Mouse (Mus musculus) kidney, postnatal 0 days (tissue): ENCODE data around the gene Mbtps1. TPM values are rescaled to one million over a fixed set of nuclear protein-coding genes. Genes with fewer than 3 reads are reported as not detected.
A peak's percentile ranks its signal among the peaks of the same experiment; 100 is the strongest.

Experiments
- ATAC-seq: fragments of 200-750 bp; cut with Nextera tagmentation; replicated peaks from 2 replicates; pipeline ENCODE4 v1.8.0; 2017; ENCODE audit warnings: low read depth, moderate number of reproducible peaks, moderate TSS enrichment, moderate library complexity; ENCODE audit not compliant: low FRiP score
- DNase-seq: peaks from one replicate; pipeline ENCODE4 v3.0.0-alpha.2; 2016; ENCODE audit warnings: low spot score
- H3K27ac ChIP-seq: fragments of 300-500 bp; sonication (generic); 2 replicates; pipeline ENCODE4 v1.5.1; 2014; ENCODE audit warnings: mild to moderate bottlenecking
- H3K27me3 ChIP-seq: fragments of 300-500 bp; sonication (generic); 2 replicates; pipeline ENCODE4 v1.6.1; 2014; ENCODE audit warnings: low read length, mixed read lengths; ENCODE audit not compliant: insufficient read depth
- H3K36me3 ChIP-seq: fragments of 300-500 bp; sonication (generic); 2 replicates; pipeline ENCODE4 v1.6.1; 2014; ENCODE audit warnings: low read length, mixed read lengths; ENCODE audit not compliant: insufficient read depth
- H3K4me1 ChIP-seq: fragments of 300-500 bp; sonication (generic); replicated peaks from 2 replicates; pipeline ENCODE4 v1.6.1; 2014; ENCODE audit warnings: antibody characterized with exemption, low read length, mixed read lengths; ENCODE audit not compliant: insufficient read depth
- H3K4me2 ChIP-seq: fragments of 300-500 bp; sonication (generic); 2 replicates; pipeline ENCODE4 v1.6.1; 2014; ENCODE audit warnings: mild to moderate bottlenecking, low read length, moderate library complexity, mixed read lengths
- H3K4me3 ChIP-seq: fragments of 300-500 bp; sonication (generic); replicated peaks from 2 replicates; pipeline ENCODE4 v1.5.1; 2014; ENCODE audit warnings: low read depth, low read length
- H3K9ac ChIP-seq: fragments of 300-500 bp; sonication (generic); 2 replicates; pipeline ENCODE4 v1.6.1; 2014; ENCODE audit warnings: low read depth, low read length
- H3K9me3 ChIP-seq: fragments of 300-500 bp; sonication (generic); replicated peaks from 2 replicates; pipeline ENCODE4 v1.6.1; 2016; ENCODE audit warnings: low read length, inconsistent platforms, mixed read lengths
- CTCF ChIP-seq: IDR thresholded peaks from 2 replicates; pipeline ENCODE4 v1.5.1; 2016; ENCODE audit warnings: antibody characterized with exemption, low read depth, mild to moderate bottlenecking, moderate library complexity
- WGBS: fragments of 180-500 bp; shearing (Covaris S2); extraction: QIAGEN DNeasy Blood & Tissue Kit; methylation state at CpG from one replicate; pipeline ENCODE4 v1.1.7; 2014; 5-methylcytosine and 5-hydroxymethylcytosine counted together
- polyA plus RNA-seq: library from polyadenylated mRNA; unstranded; fragments of >200 nt; fragmentation: Nextera tagmentation; extraction: Ambion mirVana; gene quantifications from 2 replicates; pipeline ENCODE4 v1.2.1, GENCODE M21; 2015

Gene Mbtps1
- 78.4 and 86.9 TPM in 2 replicates for polyA plus RNA-seq

DNA sequence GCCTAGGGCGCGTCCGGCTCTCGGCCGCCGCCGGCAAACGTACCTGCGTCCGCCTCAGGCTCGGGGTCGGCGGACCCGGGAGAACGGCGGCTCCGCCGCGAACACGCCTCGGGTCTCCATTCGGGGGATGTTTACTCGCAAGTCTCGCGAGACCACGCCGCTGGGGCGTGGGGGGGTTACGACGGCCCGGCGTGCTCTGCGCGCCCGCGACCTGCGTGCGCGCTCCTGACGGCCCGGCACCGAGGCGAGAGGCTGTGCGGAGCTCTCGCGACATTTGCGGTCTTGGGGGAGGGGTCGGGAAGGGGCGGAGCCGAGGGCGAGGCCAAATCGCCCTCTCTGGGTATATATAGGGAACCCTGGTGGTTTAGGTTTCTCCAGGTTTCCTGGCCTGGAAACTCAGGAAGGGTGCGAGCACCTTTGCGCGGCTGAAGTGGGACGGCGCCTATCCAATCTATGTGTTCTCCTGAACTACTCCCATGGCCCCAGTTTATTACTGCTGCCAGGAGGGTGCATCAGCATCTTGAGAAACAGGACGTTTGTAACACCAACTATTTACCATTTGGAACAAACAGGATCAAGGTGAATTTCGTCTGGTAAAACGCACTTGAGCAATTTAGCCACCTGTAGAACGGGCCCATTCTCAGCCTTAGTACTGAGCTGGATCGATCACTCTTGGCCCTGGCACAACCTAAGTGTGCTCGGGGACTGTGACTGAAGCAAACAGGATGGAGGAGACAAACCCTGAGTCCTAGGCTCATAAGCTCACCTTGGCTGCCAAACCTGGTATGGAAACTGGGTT lies at the start of gene Mbtps1:
Mbtps1 (minus strand) TSS at position 133 of the 799 bp plus-strand sequence.
- no peaks in the 10 kb centered on the region for H3K27me3 ChIP-seq
- WGBS = 5% methylated on average over 60 of the region's 63 CpGs
- peaks cover 3% of the 10 kb centered on the region; the same call in 1 of the 2 replicates for H3K4me1 ChIP-seq
- peak; percentile 17; the same call in 1 of the 2 replicates for TF ChIP-seq CTCF
- peak within 1 kb of the TSS; percentile 87 for H3K9ac ChIP-seq
- H3K36me3 ChIP-seq = peaks cover 14% of the 10 kb centered on the region; the same call in 1 of the 2 replicates
- peak within 1 kb of the TSS; percentile 75 for H3K4me3 ChIP-seq
- DNase-seq (peak; percentile 95), ATAC-seq (peak; percentile 97)
- H3K4me2 ChIP-seq = peak within 1 kb of the TSS; percentile 76
- no peaks in the 10 kb centered on the region for H3K9me3 ChIP-seq
- H3K27ac ChIP-seq = peak within 1 kb of the TSS; percentile 93

DNA sequence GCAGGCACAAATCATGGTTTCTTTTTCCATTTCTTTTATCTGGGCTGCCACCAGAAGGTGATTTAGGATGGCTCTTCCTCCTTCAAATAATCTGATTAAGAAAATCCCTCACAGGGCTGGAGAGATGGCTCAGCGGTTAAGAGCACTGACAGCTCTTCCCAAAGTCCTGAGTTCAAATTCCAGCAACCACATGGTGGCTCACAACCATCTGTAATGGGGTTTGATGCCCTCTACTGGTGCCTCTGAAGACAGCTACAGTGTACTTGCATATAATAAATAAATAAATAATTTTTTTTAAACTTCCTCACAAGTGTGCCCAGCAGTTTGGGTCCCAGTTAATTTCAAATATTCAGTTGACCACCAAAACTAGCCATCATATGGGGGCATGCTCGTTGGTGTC lies 47.7 kb upstream of the Mbtps1 start:
- Histone ChIP-seq H3K9me3 (no peaks in the 10 kb centered on the region), H3K4me3 (no peak overlapping the region), H3K36me3 (peaks cover 11% of the 10 kb centered on the region), H3K27me3 (no peaks in the 10 kb centered on the region), H3K9ac (no peak overlapping the region), H3K27ac (no peak overlapping the region), H3K4me1 (0 out of 2 replicates have a peak, but pooled peaks cover 5% of the 10 kb centered on the region), H3K4me2 (no peak overlapping the region)
- 78% methylated on average over 2 of the region's 2 CpGs for WGBS
- ATAC-seq (no peak), DNase-seq (peak; percentile 38)
- peak; percentile 58 for TF ChIP-seq CTCF

DNA sequence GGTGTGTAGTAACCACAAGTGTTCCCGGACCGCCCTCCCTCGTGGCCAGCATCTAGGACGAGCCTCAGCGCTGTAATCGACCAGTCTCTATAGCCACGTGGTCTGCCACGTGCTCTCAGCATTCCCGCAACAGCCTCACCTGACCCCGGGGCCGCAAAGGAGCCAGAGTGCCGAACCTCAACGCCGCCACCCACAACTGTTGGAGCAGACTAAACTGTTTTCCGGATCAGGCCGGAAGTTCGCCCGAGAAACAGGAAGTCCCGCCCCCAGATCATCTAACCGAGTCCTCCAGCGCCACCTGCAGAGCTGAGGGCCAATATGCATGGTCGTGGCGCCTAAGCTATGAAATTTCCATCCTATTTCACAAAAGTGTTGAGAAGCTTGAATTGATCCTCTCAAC lies 46.5 kb upstream of the Mbtps1 start, which contains the start of gene Taf1c:
Taf1c (minus strand) TSS at position 227 of the 400 bp plus-strand sequence.
- TF ChIP-seq CTCF = peak; percentile 87
- WGBS = 0% methylated on average over 23 of the region's 23 CpGs
- peak within 1 kb of the TSS; percentile 50 for H3K9ac ChIP-seq
- H3K4me2 ChIP-seq = peak within 1 kb of the TSS; percentile 62
- peak within 1 kb of the TSS; percentile 41 for H3K4me3 ChIP-seq
- DNase-seq (peak; percentile 95), ATAC-seq (peak; percentile 83)
- no peaks in the 10 kb centered on the region for H3K27me3 ChIP-seq
- H3K36me3 ChIP-seq = peaks cover 21% of the 10 kb centered on the region
- no peaks in the 10 kb centered on the region for H3K9me3 ChIP-seq
- 0 out of 2 replicates have a peak, but pooled peaks cover 5% of the 10 kb centered on the region for H3K4me1 ChIP-seq
- H3K27ac ChIP-seq = no peak within 1 kb of the TSS

DNA sequence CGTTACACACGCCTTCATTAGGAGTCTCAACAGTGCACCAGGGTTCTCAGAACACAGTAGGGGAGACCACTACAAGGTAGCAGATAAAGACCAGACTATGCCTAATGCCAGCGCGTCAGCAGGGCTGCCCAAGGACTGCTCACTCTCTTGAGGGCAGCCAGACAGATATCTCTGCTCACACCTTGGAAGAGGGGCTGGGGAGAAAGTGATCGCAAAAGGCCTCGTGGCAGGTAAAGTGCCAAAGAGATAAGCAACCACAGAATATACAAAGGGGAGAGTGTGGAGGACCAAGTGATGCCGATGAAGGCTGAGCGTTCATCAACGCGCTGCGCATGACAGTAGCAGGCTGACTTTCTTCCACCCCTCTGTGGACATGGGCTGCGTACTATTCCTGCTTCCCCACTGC lies 45.9 kb upstream of the Mbtps1 start:
- WGBS = 44% methylated on average over 12 of the region's 12 CpGs

DNA sequence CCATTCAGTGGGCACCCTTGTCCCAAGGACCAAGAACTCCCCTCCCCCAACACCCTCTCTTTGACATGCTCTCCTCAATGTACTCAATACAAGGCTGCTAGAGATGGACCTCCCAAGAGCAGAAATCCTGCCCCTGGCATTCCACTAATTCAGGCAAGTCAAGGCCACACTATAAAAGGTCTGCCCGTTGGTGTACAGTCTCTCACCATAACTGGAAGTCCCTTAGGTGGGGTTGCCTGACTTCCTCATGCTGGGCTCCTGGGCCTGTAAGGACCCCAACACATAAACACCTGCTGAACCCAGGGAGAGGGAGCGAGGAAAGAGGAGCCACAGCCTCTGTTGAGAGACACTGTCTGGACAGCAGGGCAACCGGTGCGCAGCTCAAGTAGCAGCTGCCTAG lies 45.2 kb upstream of the Mbtps1 start:
- 93% methylated on average over 4 of the region's 4 CpGs for WGBS
- no peak for ATAC-seq

More for the DNA sequence above, 45.9 kb upstream of the Mbtps1 start:
- Histone ChIP-seq H3K27me3 (no peaks in the 10 kb centered on the region), H3K4me3 (peak overlapping the region; percentile 41), H3K4me2 (peak overlapping the region; percentile 62), H3K9me3 (no peaks in the 10 kb centered on the region), H3K36me3 (peaks cover 24% of the 10 kb centered on the region), H3K9ac (peak overlapping the region; percentile 50), H3K4me1 (0 out of 2 replicates have a peak, but pooled peaks cover 5% of the 10 kb centered on the region), H3K27ac (no peak overlapping the region)
- DNase-seq = no peak
- no peak for TF ChIP-seq CTCF
- ATAC-seq = no peak

DNA sequence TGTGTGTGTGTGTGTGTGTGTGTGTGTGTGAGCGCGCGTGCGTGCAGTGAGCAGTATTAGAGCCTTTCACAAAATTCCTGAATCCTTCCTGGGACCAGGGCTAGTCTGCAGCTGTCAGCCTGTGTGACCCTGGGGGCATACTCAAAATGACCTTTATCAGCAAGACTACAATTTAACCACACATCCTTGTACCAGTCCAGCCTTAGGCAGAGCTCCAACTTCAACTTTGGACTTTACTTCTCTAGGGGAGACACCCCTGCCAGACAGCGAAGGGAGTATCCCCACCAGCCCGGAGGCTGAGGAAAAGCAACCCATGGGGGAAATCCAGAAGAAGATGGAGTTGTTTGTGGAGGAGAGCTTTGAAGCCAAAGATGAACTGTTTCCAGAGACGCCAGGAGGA lies 32.9 kb upstream of the Mbtps1 start:
- H3K4me3 ChIP-seq = no peak overlapping the region
- no peaks in the 10 kb centered on the region for H3K9me3 ChIP-seq
- H3K9ac ChIP-seq = no peak overlapping the region
- DNase-seq (no peak), ATAC-seq (no peak)
- H3K4me2 ChIP-seq = no peak overlapping the region
- TF ChIP-seq CTCF = no peak
- no peaks in the 10 kb centered on the region for H3K27me3 ChIP-seq
- no peaks in the 10 kb centered on the region for H3K4me1 ChIP-seq
- H3K27ac ChIP-seq = no peak overlapping the region
- WGBS = 89% methylated on average over 7 of the region's 7 CpGs
- H3K36me3 ChIP-seq = no peaks in the 10 kb centered on the region

More for the DNA sequence above, 45.2 kb upstream of the Mbtps1 start:
- Histone ChIP-seq H3K4me2 (peak overlapping the region; percentile 62; the same call in 1 of the 2 replicates), H3K9ac (no peak overlapping the region), H3K27me3 (no peaks in the 10 kb centered on the region), H3K27ac (no peak overlapping the region), H3K9me3 (no peaks in the 10 kb centered on the region), H3K4me1 (0 out of 2 replicates have a peak, but pooled peaks cover 5% of the 10 kb centered on the region), H3K4me3 (no peak overlapping the region), H3K36me3 (peaks cover 30% of the 10 kb centered on the region)
- no peak for DNase-seq
- TF ChIP-seq CTCF = no peak
